Mouse (Mus musculus): ENCODE data around the gene Tmem132e.
A peak's percentile ranks its signal among the peaks of the same experiment; 100 is the strongest.

The Tmem132e gene

GRCm38 (mm10) chr11:82388371-82389313 lies at the start of gene Tmem132e:
Tmem132e (plus strand) TSS chr11:82388900.
- peak; percentile 90 for DNase-seq

- peak; percentile 94 for DNase-seq
Observed at GRCm38 (mm10) chr11:82339921-82340401, 48.7 kb upstream of the Tmem132e start.

- DNase-seq: no peak
Observed at GRCm38 (mm10) chr11:82340416-82340815, 48.3 kb upstream of the Tmem132e start.

- no peak for DNase-seq
Observed at GRCm38 (mm10) chr11:82340900-82341299, 47.8 kb upstream of the Tmem132e start.

- DNase-seq: no peak
Observed at GRCm38 (mm10) chr11:82351039-82351438, 37.7 kb upstream of the Tmem132e start.

GRCm38 (mm10) chr11:82370151-82370550 lies 18.5 kb upstream of the Tmem132e start:
- DNase-seq: no peak

GRCm38 (mm10) chr11:82371577-82371976 lies 17.1 kb upstream of the Tmem132e start:
- DNase-seq: no peak

GRCm38 (mm10) chr11:82380606-82381202 lies 8.0 kb upstream of the Tmem132e start:
- no peak for DNase-seq

GRCm38 (mm10) chr11:82386970-82387540 lies 1.6 kb upstream of the Tmem132e start:
- peak; percentile 93 for DNase-seq

GRCm38 (mm10) chr11:82387711-82388341 lies 874 bp upstream of the Tmem132e start:
- DNase-seq: no peak

GRCm38 (mm10) chr11:82389396-82390291 lies 944 bp downstream of the Tmem132e start:
- no peak for DNase-seq

GRCm38 (mm10) chr11:82392341-82392740 lies 3.6 kb downstream of the Tmem132e start:
- no peak for DNase-seq

GRCm38 (mm10) chr11:82399621-82400020 lies 10.9 kb downstream of the Tmem132e start:
- DNase-seq: no peak

GRCm38 (mm10) chr11:82405641-82406040 lies 16.9 kb downstream of the Tmem132e start:
- no peak for DNase-seq

GRCm38 (mm10) chr11:82406358-82407221 lies 17.9 kb downstream of the Tmem132e start:
- DNase-seq: no peak

GRCm38 (mm10) chr11:82412496-82412895 lies 23.8 kb downstream of the Tmem132e start:
- no peak for DNase-seq

- no peak for DNase-seq
Observed at GRCm38 (mm10) chr11:82418337-82419041, 29.8 kb downstream of the Tmem132e start.

GRCm38 (mm10) chr11:82421909-82422308 lies 33.2 kb downstream of the Tmem132e start:
- DNase-seq: no peak

GRCm38 (mm10) chr11:82423521-82423920 lies 34.8 kb downstream of the Tmem132e start:
- no peak for DNase-seq

- peak; percentile 93 for DNase-seq
Observed at GRCm38 (mm10) chr11:82428801-82429200, 40.1 kb downstream of the Tmem132e start.
